Mouse (Mus musculus) limb, embryonic 11.5 days (tissue): ENCODE measurements around the gene Camk2b. TPM values are rescaled to one million over a fixed set of nuclear protein-coding genes. Genes with fewer than 3 reads are reported as not detected.
"Not testable (repeated sequence)": the region's sequence is repeated elsewhere in the genome, so short reads cannot be mapped to it uniquely, and the experiment has no call there.

Source experiments
- ATAC-seq: fragments of 200-750 bp; cut with Nextera tagmentation; 2 replicates; pipeline ENCODE4 v1.8.0; 2017; ENCODE audit warnings: low read depth; ENCODE audit not compliant: insufficient number of reproducible peaks, low FRiP score, low TSS enrichment
- DNase-seq: peaks from one replicate; pipeline ENCODE4 v3.0.0-alpha.2; 2015; ENCODE audit warnings: low spot score
- H3K27ac ChIP-seq: fragments of 300-500 bp; sonication (generic); replicated peaks from 2 replicates; pipeline ENCODE4 v1.5.1; 2014; ENCODE audit warnings: low read depth, mild to moderate bottlenecking, low read length
- H3K27me3 ChIP-seq: fragments of 300-500 bp; sonication (generic); 2 replicates; pipeline ENCODE4 v1.6.1; 2014; ENCODE audit warnings: mild to moderate bottlenecking, low read length, mixed read lengths; ENCODE audit not compliant: control insufficient read depth, insufficient read depth
- H3K36me3 ChIP-seq: fragments of 300-500 bp; sonication (generic); 2 replicates; pipeline ENCODE4 v1.6.1; 2014; ENCODE audit warnings: mild to moderate bottlenecking, low read length, moderate library complexity, mixed read lengths; ENCODE audit not compliant: control insufficient read depth, insufficient read depth
- H3K4me1 ChIP-seq: fragments of 300-500 bp; sonication (generic); 2 replicates; pipeline ENCODE4 v1.6.1; 2014; ENCODE audit warnings: low read length, mixed read lengths; ENCODE audit not compliant: control insufficient read depth, insufficient read depth
- H3K4me2 ChIP-seq: fragments of 300-500 bp; sonication (generic); 2 replicates; pipeline ENCODE4 v1.6.1; 2014; ENCODE audit warnings: low read depth, mild to moderate bottlenecking, moderate library complexity; ENCODE audit not compliant: severe bottlenecking
- H3K4me3 ChIP-seq: fragments of 300-500 bp; sonication (generic); 2 replicates; pipeline ENCODE4 v1.5.1; 2014; ENCODE audit warnings: low read depth, low read length
- H3K9ac ChIP-seq: fragments of 300-500 bp; sonication (generic); 2 replicates; pipeline ENCODE4 v1.6.1; 2014; ENCODE audit warnings: mild to moderate bottlenecking, low read length
- H3K9me3 ChIP-seq: fragments of 300-500 bp; sonication (generic); 2 replicates; pipeline ENCODE4 v1.6.1; 2016; ENCODE audit warnings: low read length; ENCODE audit not compliant: control insufficient read depth
- WGBS: fragments of 180-500 bp; shearing (Covaris S2); extraction: QIAGEN DNeasy Blood & Tissue Kit; methylation state at CpG from one replicate; pipeline ENCODE4 v1.1.7; 2014; 5-methylcytosine and 5-hydroxymethylcytosine counted together
- polyA plus RNA-seq: library from polyadenylated mRNA; unstranded; fragments of >200 nt; fragmentation: Nextera tagmentation; extraction: Ambion mirVana; gene quantifications from 2 replicates; pipeline ENCODE4 v1.2.1, GENCODE M21; 2014

The Camk2b gene
- polyA plus RNA-seq: 0.55 and 0.67 TPM in 2 replicates

DNA sequence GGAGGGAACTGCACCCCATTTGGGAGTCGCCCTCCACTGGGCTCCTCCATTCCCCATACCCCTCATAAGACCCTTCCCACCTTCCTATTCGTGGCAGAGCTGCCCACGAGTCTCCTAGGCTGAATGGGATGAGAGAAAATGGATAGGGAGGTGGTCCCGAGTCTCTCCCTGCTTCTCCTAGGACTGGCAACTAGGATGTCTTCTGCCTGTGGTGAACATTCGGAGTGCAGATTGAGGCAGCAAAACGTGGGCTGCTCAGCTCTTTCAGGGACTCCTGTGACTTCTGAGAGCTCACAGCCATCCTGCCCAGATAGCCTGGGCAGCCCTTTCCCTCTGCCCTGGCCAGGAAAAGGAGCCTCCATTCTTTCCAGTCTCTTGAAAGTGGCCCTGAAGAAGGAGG, at the start of gene Camk2b:
Gene Camk2b (minus strand): TSS at position 187 of the 400 bp plus-strand sequence.
- Histone ChIP-seq H3K4me2 (peak within 1 kb of the TSS; percentile 92), H3K27me3 (peaks cover 71% of the 10 kb centered on the region), H3K9ac (no peak within 1 kb of the TSS), H3K27ac (no peak within 1 kb of the TSS), H3K36me3 (no peaks in the 10 kb centered on the region), H3K9me3 (no peaks in the 10 kb centered on the region), H3K4me3 (peak within 1 kb of the TSS; percentile 42), H3K4me1 (peaks cover 9% of the 10 kb centered on the region; the same call in 1 of the 2 replicates)
- WGBS: 11% methylated on average over 6 of the region's 6 CpGs
- no peak for ATAC-seq
- DNase-seq: no peak

DNA sequence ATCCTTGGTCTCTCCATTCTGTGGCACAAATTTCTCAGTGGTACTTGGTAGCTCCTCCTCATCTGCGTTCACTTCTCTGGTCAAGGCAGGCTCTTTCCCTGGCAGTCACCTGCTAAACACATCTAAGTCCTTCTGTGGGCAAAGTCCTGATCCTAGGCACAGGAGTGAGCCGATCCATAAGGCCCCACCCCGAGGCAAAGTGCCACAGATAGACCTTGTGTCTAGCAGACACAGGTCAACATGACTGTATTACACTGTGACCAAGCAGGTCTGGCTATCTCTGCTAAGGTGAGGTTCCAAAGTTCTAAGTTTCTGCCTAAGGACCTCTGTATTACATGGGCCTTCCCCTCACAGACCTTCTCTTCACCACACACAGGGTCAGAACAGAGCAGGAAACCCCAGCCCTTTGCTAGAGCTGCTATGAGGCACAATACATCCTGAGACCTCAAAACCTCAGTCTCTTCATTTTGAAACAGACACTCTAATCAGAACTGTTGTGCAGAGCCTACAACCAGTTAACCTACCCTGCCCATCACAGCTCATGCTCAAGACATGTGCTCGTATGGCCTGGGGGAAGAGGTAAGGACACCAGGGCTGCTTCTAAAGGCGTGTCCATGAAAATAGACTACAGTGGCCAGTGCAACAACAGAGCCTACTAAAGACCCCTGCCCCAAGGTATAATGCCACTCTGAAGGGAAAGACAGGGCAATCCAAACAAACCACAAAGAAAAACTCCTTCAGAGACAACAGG, 45.7 kb upstream of the Camk2b start:
- Histone ChIP-seq H3K4me2 (no peak overlapping the region), H3K4me1 (no peaks in the 10 kb centered on the region), H3K4me3 (no peak overlapping the region), H3K27me3 (no peaks in the 10 kb centered on the region), H3K9me3 (no peaks in the 10 kb centered on the region), H3K9ac (no peak overlapping the region), H3K27ac (no peak overlapping the region), H3K36me3 (peaks cover 6% of the 10 kb centered on the region; the same call in 1 of the 2 replicates)
- WGBS: 92% methylated on average over 5 of the region's 5 CpGs
- DNase-seq (no peak), ATAC-seq (no peak)

DNA sequence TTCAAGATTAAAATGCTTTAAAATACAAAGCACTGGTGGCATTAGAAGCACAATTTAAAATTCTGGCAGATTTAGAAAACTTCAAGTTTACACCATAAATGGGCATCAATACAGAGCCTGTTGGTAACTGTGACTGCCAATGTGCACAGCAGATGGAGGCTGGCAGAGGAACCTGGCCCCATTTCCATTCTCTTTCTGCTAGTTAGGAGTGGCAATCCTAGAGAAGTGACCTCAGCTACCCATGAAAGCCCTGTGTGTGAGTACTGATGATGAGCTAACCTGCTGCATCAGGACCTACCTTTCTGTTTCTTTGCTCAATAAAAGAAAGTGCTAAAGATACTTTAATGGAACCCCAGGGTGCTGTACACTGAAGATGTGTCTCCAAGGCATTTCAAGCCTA, 43.8 kb upstream of the Camk2b start:
- H3K36me3 ChIP-seq: peaks cover 9% of the 10 kb centered on the region; the same call in 1 of the 2 replicates
- no peak overlapping the region for H3K4me2 ChIP-seq
- no peaks in the 10 kb centered on the region for H3K9me3 ChIP-seq
- H3K27me3 ChIP-seq: no peaks in the 10 kb centered on the region
- DNase-seq: no peak
- no peak overlapping the region for H3K9ac ChIP-seq
- H3K27ac ChIP-seq: no peak overlapping the region
- no peaks in the 10 kb centered on the region for H3K4me1 ChIP-seq
- no peak for ATAC-seq
- no peak overlapping the region for H3K4me3 ChIP-seq

DNA sequence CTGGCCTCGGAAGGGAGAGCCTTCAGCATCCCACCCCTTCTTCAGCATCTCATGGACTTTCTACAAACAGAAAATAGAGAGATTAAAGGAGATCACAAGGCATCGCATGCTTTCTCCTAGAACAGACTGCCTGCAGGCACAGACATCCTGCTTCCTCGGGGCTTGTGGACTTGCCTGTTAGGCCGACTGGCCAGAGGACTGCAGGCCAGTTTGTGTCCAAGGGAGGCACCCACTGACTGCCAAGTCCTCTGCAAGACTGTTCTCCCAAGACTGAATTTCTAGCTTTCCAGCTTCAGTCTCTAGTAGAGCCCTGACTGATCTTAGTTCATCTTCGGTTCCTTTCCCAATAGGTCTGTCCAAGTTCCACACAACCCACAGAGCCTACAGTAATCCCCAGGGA, 42.1 kb upstream of the Camk2b start:
- H3K27ac ChIP-seq: no peak overlapping the region
- no peak overlapping the region for H3K4me3 ChIP-seq
- H3K4me1 ChIP-seq: no peaks in the 10 kb centered on the region
- H3K9me3 ChIP-seq: no peaks in the 10 kb centered on the region
- no peaks in the 10 kb centered on the region for H3K27me3 ChIP-seq
- ATAC-seq (no peak), DNase-seq (no peak)
- H3K36me3 ChIP-seq: peaks cover 5% of the 10 kb centered on the region; the same call in 1 of the 2 replicates
- WGBS: 94% methylated on average over 5 of the region's 5 CpGs
- H3K4me2 ChIP-seq: no peak overlapping the region
- no peak overlapping the region for H3K9ac ChIP-seq

DNA sequence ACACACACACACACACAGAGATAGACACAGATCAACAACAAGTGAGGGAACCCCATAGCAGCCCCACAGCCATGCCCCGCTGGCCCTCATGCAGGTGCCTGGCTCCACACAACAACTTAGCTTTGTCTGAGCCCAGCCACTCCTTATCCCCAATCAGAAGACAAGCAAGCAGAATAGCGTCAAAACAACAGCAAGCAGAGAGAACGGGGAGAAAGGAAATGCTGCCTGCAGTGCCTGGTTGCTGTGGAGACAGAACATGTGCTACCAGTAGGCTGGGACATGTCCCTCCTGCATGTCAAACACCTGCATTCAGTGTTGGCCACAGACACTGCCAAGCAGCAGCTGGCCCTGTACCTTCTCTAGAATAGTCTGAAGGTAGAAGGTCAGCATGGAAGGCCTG, 41.6 kb upstream of the Camk2b start:
- 90% methylated on average over 3 of the region's 3 CpGs for WGBS
- peaks cover 5% of the 10 kb centered on the region; the same call in 1 of the 2 replicates for H3K36me3 ChIP-seq

DNA sequence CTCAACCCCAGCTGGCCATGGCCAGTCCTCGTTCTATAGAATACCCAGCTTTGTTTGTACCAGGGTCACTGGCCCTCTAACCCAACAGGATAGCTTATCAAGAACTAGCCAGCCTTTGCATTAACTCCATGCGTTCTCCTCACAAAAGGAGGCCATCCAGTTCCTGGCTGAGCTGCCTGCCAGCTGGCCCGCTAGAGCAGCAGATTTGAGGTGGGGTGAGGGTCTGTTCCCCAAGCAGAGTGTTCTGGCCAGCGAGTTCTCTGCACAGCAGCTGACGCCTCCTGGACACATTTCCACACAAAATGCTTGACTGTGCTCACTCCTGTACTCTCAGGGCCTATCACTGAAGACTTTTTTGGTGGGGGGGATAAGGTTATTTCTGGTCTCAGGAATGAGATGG, 38.6 kb upstream of the Camk2b start:
- peaks cover 5% of the 10 kb centered on the region; the same call in 1 of the 2 replicates for H3K36me3 ChIP-seq
- 92% methylated on average over 5 of the region's 5 CpGs for WGBS

More for the DNA sequence above, 41.6 kb upstream of the Camk2b start:
- DNase-seq (no peak), ATAC-seq (no peak)
- Histone ChIP-seq H3K27ac (no peak overlapping the region), H3K4me1 (no peaks in the 10 kb centered on the region), H3K9me3 (no peaks in the 10 kb centered on the region), H3K4me3 (no peak overlapping the region), H3K27me3 (no peaks in the 10 kb centered on the region), H3K9ac (no peak overlapping the region), H3K4me2 (no peak overlapping the region)

DNA sequence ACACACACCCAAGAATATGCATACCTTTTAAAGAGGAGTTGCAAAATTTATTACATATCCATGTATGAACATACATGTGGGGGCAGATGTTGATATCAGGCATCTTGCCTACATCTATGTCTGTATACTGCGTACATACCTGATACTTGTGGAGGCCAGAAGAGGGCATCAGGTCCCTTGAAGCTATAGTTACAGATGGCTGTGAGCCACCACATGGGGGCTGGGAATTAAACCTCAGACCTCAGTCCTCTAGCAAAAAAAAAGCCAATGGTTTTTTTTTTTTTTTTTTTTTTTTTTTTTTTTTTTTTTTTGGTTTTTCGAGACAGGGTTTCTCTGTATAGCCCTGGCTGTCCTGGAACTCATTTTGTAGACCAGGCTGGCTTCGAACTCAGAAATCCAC, 30.5 kb upstream of the Camk2b start:
- not testable (repeated sequence) for H3K4me1 ChIP-seq, H3K27ac ChIP-seq, H3K36me3 ChIP-seq, DNase-seq, ATAC-seq, H3K9ac ChIP-seq, H3K9me3 ChIP-seq, H3K4me3 ChIP-seq, H3K27me3 ChIP-seq, H3K4me2 ChIP-seq
- WGBS: 93% methylated on average over 2 of the region's 3 CpGs

More for the DNA sequence above, 38.6 kb upstream of the Camk2b start:
- Histone ChIP-seq H3K27ac (no peak overlapping the region), H3K4me1 (no peaks in the 10 kb centered on the region), H3K4me2 (no peak overlapping the region), H3K27me3 (no peaks in the 10 kb centered on the region), H3K9ac (no peak overlapping the region), H3K4me3 (no peak overlapping the region), H3K9me3 (no peaks in the 10 kb centered on the region)
- no peak for DNase-seq
- no peak for ATAC-seq

DNA sequence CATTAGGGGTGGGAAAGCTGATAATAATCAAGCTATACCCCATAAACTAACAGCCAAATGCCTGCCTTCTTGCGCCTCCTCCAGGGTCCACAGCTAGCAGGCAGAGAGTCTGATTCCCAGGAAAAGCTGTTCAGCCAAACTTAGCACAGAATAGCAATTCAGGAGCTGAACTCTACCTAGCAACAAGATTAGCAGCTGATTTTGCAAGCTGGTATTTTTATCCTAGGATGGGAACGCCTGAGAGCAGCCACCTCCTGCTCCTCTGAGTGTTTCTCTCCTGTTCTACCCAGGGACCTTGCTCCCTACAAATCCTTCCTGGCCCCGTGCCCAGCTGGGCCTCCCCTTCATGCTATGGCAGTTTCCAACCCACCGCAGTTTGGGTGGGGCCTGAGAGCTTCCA, 20.8 kb upstream of the Camk2b start:
- H3K4me1 ChIP-seq: no peaks in the 10 kb centered on the region
- DNase-seq (no peak), ATAC-seq (no peak)
- H3K27me3 ChIP-seq: no peaks in the 10 kb centered on the region
- no peak overlapping the region for H3K4me2 ChIP-seq
- H3K27ac ChIP-seq: no peak overlapping the region
- no peaks in the 10 kb centered on the region for H3K9me3 ChIP-seq
- WGBS: 78% methylated on average over 4 of the region's 4 CpGs
- no peaks in the 10 kb centered on the region for H3K36me3 ChIP-seq
- no peak overlapping the region for H3K9ac ChIP-seq
- H3K4me3 ChIP-seq: no peak overlapping the region
